Mouse (Mus musculus) monocyte, adult 59 days (primary cell): ENCODE data around the gene Lpgat1. TPM values are rescaled to one million over a fixed set of nuclear protein-coding genes. Genes with fewer than 3 reads are reported as not detected.

Experiments used
- total RNA-seq, 2 experiments: library from RNA; stranded (reverse); gene quantifications; one replicate each; pipeline ENCODE4 v1.2.4; 2023

Lpgat1 gene
- 10 to 100 TPM; 40.5 to 40.6 TPM for total RNA-seq

GRCm38 (mm10) chr1:191717601-191718498 lies at the start of gene Lpgat1:
Gene Lpgat1 (plus strand): TSS chr1:191717834.

GRCm38 (mm10) chr1:191821326-191822091 lies 103.9 kb downstream of the Lpgat1 start, which contains the start of gene Nek2:
Gene Nek2 (plus strand): TSS chr1:191821444.

Other genes starting within 250 kb of the Lpgat1 start
- gene Dtl, start 142.3 kb upstream of the Lpgat1 start, total RNA-seq = 1 to 10 TPM; 1.3 to 1.7 TPM
- 10 to 100 TPM; 20.1 to 24.7 TPM for gene Ints7, start 142.2 kb upstream of the Lpgat1 start, total RNA-seq
- 1 to 10 TPM in 1 of 2 experiments, under 1 TPM in 1; 0.55 to 1.9 TPM for gene Nek2, start 103.6 kb downstream of the Lpgat1 start, total RNA-seq
- gene Slc30a1, start 188.9 kb downstream of the Lpgat1 start, total RNA-seq = 10 to 100 TPM; 25.3 to 27.7 TPM